Mouse (Mus musculus): ENCODE results near the gene F7.
"Not testable (repeated sequence)": the region's sequence is repeated elsewhere in the genome, so short reads cannot be mapped to it uniquely, and the experiment has no call there.

F7 gene

DNA sequence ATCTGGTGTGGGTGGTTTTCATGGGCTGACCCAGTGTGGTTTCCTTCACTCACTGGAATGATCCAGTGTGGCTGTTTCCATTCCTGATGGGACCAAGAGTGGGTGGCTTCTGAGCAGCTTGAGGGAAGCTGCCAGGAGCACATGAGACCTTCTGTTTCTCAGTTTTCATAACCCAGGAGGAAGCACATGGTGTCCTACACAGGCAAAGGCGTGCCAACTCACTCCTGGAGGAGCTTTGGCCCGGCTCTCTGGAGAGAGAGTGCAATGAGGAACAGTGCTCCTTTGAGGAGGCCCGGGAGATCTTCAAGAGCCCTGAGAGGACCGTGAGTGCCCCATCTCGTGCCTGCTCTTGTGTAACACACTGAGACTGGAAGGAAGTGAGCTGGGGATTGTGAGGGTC lies 2.6 kb downstream of the F7 start:
- DNase-seq (ENCODE audit: low spot score in 2 of 2): no peak

DNA sequence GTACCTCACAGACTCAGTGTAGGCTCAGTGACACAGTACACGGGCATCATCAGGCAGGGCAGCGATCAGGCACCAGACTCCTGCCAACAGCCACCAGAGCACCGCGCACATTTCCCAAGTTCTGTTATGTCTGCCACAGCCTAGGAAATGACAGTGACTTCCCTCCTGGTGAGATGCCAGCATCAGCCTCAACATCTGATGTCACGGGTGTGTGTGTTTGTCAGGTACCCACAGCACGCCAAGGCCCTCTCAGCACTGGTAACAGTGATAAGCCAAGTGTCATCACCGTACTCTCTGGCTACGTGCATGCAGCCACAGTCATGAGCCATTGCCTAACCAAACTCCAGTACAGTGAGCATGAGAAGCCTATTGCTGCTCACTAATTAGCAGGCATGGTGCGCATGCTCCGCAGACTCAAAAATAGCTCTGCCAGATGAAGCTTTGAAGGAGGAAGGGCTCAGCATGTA lies 10.5 kb downstream of the F7 start:
- DNase-seq (ENCODE audit: low spot score in 2 of 2): no peak

DNA sequence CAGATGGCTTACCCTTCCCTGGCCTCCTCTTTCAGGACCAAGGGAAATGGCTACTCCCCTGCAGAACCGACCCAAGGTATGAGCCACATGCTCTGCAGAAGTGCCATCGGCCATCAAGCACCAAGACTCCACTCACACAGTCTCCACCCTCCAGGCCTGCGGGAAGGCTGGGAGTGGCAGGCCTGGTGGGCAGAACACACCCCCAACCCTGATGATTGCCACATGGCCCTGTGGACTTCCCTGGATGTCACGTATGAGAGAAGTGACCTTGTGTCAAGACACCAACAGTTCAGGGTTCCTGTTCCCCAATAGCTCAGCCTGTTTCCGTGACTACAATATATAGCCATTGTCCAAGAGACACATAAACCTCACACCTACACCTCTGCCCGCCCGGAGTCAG lies 11.2 kb downstream of the F7 start, which contains the start of gene F10:
Gene F10, plus strand, starts transcription at position 294 of the 400 bp plus-strand sequence.
- no peak for DNase-seq (ENCODE audit: low spot score in 2 of 2)

DNA sequence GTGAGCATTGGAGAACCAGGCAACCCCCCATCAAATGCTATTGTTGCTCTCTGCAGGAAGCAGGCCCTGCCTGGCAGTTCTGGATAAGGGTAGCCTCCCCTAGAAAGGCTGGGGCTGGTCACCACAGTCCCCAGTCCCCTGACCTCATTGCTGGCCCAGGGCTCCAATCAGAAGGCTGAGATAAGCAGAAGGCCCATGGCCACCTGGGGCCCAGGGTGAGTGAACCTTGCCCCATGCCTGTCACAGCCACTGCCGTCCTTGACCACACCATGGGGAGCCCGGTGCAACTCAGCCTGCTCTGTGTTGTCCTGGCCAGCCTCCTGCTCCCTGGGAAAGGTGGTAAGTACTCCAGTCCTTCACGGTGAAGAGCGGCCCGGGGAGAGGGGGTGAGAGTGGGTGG lies 11.7 kb downstream of the F7 start:
- DNase-seq (ENCODE audit: low spot score in 2 of 2): no peak

DNA sequence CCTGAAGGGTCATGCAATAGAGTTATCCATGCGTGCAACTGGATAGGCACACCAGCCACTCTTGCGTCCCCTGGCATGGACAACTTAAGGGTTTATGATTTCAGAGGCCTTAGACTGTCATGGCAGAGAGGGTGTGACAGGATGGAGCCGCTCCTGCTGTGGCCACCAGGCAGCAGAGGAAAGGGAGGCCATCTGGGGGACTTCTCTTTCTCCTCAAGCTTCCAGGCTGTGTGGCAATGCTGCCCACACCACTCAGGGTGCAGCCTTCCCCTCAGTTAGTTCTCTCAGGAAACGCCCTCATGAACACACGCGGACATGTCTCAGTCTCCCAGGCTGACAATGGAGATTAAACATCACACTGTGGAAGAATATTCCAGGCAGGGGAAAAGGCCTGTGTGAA lies 13.2 kb downstream of the F7 start:
- no peak for DNase-seq (ENCODE audit: low spot score in 2 of 2)

DNA sequence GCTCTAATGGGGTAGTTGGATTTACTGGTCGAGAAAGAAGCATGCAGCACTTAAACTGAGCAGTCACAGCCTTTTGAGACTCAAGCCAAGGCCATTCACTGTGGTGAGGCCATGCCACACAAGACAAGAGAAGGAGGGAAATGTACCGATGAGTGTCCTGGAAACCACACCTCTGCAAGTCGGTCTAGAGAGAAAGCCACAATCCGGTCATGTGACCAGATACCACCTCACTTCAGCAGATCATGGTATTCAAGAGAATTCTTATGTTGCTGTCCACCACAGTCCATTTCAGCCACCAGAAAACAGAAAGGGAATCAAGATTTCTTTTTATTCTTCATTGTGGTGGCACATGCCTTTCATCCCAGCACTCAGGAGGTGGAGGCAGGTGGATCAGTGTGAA lies 15.6 kb downstream of the F7 start:
- no peak for DNase-seq (ENCODE audit: low spot score in 2 of 2)

DNA sequence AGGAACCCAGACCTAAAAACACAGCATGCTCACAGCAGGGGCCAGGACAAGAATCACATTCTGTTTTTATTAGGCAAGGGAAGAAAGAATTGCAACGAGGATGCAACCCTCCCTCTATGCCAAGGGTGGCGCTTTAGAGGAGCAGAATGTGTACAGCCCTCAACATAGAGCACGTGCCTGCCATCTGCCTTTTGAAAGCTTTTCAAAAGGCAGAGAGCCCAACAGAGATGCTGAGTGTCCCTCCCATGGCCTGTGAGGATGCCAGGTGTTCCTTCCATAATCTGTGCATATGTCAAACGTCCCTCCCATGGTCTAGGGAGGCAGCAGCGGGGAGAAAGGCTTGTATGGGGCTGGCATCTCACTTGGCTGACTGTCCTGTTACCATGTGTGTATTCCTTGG lies 21.8 kb downstream of the F7 start:
- no peak for DNase-seq (ENCODE audit: low spot score in 2 of 2)

DNA sequence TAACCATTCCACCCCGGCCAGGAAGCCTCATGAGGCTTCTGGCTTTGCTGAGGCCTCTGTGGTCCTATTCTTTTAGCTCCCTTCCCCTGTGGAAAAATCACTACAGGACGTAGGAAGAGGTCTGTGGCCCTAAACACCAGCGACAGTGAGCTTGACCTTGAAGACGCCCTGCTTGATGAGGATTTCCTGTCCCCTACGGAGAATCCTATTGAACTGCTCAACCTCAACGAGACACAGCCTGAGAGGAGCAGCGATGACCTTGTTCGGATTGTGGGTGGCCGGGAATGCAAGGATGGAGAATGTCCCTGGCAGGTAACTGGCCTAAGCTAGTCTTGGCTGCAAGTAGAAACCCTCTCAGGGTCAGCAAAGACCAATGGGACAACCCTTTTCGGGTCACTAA lies 24.7 kb downstream of the F7 start:
- no peak for DNase-seq (ENCODE audit: low spot score in 2 of 2)

DNA sequence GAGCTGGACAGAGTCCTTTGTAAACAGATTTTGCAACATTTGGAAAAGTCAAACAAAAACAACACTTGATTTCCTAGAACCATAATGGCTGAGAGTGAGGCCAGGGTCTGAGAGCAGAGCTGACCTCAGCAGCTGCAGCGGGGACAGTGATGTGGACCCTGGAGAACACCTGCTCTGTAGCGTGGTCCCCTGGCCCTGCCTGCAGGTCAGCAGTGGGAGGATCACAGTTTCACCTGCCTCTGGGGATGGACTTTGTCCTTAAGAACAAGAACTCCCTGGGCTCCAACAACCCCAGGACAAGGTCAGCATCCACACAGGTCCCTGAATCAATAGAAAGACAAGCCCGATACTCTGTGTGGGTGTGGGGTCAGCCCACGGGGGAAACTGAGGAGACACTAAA lies 31.5 kb downstream of the F7 start:
- DNase-seq (ENCODE audit: low spot score in 2 of 2): no peak

DNA sequence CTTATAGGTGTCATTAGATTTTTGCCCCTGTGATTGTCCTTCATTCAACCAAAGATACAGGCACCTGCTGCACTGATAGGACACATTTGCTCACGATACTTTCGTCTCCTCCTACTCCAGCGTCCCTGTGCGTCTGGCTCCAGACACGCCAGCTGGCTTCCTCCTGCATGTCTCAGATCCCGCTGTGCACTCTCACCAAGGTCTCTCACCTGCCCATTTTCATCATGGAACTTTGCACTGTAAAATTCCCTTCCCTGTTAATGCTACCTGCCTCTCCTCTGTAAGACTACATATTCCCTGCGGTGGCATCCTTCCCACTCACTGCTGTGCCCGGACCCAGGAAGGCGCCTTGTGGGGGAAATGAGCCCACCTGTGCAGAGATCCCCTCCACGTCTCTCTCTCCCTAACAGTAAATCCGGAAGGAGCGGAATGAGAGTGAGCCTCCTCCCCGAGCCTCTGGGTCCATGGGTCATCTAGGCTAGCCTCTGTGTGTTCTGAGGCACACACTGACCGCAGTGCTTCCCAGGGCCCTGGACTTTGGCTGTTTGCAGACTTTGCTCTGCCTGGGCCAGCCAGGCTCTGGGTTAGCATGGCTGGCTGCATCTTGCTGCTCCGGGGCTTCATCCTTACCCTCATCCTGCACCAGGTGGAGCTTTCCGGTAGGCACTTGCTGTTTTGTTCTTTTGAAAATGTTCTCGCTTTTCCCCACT lies 34.8 kb downstream of the F7 start, which contains the start of gene Proz:
Gene Proz, plus strand, starts transcription at position 474 of the 710 bp plus-strand sequence.
- no peak for DNase-seq (ENCODE audit: low spot score in 2 of 2)

DNA sequence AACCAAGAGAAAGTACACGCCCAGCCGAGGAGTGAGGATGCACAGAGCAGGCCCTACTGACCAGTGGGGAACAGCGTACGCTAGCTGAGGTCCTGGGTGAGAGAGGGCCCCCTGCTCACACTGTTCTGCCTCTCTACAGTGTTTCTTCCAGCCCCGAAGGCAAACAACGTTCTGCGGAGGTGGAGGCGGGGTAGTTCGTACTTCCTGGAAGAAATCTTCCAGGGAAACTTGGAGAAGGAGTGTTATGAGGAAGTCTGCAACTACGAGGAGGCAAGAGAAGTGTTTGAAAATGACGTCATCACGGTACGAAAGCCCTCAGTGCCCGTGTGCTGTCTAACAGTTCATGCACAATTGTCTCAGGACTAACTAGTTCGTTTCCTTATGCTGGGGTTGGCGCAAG lies 37.3 kb downstream of the F7 start:
- DNase-seq (ENCODE audit: low spot score in 2 of 2): no peak

DNA sequence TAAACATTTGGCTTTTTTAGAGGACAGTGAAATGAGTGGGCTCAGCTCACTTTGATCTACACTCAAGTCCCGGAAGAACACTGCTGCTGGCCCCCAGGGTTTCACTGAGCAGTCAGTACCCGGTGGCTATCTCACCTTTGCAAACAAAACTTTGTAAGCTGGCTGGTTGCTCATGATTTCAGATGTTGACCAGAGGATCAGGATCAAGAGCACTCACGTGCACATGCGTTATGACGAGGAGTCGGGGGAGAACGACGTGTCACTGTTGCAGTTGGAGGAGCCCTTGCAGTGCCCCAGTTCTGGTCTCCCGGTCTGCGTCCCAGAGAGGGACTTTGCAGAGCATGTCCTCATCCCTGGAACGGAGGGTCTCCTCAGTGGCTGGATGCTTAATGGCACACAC lies 47.4 kb downstream of the F7 start:
- no peak for DNase-seq (ENCODE audit: low spot score in 2 of 2)

DNA sequence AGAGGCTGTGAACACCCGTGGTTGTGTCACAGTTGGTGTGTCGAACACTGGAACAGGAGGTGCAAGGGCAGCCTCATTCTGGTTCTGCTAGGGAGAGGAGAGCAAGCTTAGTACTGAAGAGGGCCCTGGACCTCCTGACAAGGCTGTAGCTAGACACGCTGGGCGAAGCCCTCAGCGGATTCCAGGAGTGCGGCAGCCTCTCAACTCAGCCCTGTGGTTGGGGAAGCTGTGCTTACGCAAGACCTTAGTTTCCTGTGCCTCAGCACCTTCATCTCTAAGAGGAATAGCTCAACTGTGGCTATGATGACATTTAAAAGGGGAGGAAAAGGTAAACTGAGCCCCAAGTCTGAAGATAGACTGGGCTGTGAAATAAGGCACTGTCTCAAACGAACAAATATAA lies 49.2 kb downstream of the F7 start:
- no peak for DNase-seq (ENCODE audit: low spot score in 2 of 2)

DNA sequence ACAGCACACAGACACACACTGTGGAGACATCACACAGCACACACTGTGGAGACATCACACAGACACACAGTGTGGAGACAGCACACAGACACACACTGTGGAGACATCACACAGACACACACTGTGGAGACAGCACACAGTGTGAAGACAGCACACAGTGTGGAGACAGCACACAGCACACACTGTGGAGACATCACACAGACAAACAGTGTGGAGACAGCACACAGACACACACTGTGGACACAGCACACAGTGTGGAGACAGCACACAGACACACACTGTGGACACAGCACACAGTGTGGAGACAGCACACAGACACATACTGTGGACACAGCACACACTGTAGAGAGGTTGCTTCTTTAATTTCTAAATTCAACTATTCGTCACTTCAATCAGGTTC lies 49.7 kb downstream of the F7 start:
- not testable (repeated sequence) for DNase-seq (ENCODE audit: low spot score in 2 of 2)

DNA sequence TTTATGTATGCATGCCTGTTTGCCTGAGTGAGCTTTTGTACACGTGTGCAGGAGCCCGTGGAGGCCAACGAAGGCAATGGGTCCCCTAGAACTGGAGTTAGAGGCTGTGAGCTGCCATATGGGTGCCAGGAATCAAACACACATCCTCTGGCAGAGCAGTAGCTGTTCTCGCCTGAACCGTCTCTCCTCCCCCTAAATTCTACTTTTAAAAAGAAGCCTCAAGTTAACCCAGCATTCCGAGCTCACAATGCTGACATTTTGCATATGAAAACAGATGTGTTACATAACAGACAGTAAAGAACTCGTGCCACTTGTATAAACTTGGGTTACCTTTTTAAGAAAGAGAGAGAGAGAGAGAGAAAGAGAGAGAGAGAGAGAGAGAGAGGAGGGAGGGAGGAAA lies 51.7 kb downstream of the F7 start:
- no peak for DNase-seq (ENCODE audit: low spot score in 2 of 2)
